Mouse (Mus musculus) v-Abl transformed pro-B cells (cell line): Measurements from ENCODE around the gene Dhx57.
"Not testable (repeated sequence)": the region's sequence is repeated elsewhere in the genome, so short reads cannot be mapped to it uniquely, and the experiment has no call there.

ENCODE experiments used
- in situ Hi-C, 2 experiments: fragments of 400-800 bp; cut with MboI; formaldehyde crosslinking; loops; one replicate each; pipeline ENCODE4 v1.15.1; 2025; ENCODE audit not compliant: unreplicated experiment in 2 of 2

Gene Dhx57

DNA sequence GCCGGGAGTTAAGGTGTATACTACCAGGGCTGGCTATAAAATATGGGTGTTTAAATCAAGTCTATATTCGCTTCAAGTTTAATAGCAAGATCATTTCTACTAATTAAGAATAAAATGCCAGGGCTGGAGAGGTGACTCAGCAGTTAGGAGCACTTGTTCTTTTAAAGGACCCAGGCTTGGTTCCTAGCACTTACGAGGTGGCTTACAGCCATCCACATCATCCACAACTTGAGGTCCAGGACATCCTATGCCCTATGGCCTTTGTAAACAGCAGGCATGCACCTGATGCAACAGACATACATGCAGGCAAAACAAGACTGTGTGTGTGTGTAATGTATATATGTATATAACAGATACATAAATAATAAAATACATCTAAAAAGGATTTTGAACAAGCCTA is 22.1 kb downstream of the Dhx57 start:
- in situ Hi-C loops, result no loop called here

GRCm38 (mm10) chr17:80267065-80267464 is 23.2 kb downstream of the Dhx57 start:
- in situ Hi-C loops, result no loop called here

GRCm38 (mm10) chr17:80255208-80255607 is 35.1 kb downstream of the Dhx57 start:
- in situ Hi-C loops, result no loop called here

DNA sequence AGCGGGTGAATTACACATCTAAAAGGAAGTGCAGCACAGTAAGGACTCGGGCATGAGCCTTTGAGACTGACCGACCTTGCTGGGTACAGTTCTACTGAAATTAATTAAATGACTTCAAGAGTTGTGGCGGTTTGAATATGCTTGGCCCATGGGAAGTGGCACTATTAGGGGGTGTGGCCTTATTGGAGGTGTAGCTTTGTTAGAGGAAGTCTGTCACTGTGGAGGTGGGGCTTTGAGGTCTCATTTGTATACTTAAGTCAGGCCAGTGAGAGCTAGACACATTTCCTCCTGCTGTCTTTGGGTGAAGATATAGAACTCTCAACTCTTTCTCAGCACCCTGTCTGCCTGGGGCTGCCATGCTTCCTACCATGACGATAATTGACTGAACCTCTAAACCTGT is 35.9 kb downstream of the Dhx57 start:
- in situ Hi-C loops, result no loop called here

DNA sequence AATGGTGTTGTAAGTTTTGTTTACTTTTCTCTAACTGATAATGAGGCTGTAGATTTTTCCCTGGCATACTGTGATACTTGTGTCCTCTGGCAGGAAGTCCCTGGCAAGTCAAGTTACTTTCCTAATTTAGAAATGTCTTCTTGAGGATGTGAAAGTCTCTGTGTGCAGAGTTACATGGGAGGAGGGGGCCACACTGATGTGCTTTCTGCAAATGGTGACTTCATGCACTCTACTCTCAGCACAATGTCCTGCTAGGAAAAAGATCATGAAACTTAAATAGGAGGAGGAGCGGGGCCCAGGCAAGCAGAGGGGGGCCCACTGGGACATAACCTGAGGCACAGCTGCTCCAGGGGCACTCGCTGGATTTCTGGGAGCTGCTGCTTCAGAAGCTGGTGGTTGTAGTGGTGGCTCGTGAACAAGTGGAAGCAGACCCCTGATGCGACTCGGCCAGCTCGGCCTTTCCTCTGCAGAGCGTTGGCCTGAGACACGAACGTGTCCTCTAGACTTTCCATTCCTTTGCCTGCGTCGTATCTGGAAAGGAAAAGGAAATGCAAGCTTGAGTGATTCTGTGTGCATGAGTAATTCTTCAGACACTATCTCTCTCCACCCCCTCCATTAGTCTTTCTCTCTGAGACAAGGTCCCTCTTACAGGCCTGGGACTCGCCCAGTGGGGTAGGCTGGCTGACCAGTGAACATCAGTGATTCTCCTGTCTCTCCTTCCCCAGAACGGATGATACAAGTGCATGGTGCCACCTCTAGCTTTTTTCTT is 37.3 kb downstream of the Dhx57 start:
- in situ Hi-C loops, result no loop called here

DNA sequence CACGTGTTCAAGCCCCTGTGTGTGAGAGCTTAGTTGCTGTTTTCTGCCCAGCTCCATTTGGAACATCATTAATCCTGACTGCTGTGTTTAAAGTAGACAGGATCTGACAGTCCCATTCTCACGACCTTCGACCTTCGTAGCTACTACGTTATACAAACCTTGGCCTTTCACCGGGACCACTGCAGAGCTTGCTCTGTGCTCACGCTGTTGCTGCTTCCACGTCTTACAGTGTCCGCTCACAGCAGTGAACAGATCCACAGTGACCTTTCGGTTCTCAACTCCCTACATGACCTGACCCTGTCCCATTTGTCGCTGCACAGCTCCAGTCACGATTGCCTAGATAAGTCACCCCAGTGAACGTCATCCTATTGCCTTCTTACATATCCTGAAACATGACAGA is 47.2 kb downstream of the Dhx57 start:
- in situ Hi-C loops, result no loop called here

DNA sequence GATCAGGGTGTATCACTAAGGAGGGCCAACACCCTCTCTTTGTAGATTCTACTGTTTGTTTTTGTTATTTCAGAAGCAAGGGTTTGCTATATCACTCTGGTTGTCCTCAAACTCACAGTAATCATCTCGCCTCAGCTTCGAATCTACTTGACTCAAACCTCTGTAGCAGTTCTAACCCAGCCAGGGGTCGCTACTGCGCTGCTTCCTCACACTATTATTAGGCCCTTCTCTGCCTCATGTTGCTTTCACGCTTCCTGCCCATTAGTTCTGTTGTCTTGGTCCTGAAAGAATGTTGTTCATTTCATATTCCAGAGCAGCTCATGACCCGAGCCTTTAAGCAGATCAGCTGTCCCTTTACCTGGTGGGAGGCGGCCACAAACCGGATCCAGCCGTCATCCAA is 48.7 kb downstream of the Dhx57 start:
- in situ Hi-C loops, result no loop called here

DNA sequence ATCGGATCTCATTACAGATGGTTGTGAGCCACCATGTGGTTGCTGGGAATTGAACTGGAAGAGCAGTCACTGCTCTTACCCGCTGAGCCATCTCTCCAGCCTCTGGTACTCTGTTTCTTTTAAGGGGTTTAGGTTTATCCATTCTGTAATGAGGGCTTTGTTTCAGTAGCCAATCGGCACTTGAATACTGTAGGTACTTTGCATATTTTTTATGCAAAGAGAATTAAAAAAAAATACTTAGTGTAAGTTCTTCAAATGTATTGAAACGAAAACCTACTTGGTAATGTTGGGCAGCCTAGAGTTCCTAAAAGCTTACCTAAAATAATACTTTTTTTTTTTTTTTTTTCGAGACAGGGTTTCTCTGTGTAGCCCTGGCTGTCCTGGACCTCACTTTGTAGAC is 52.8 kb downstream of the Dhx57 start:
- in situ Hi-C loops, result no loop called here

- in situ Hi-C loops, result no loop called here
These were observed 53.5 kb downstream of the Dhx57 start for GRCm38 (mm10) chr17:80236805-80237204.

DNA sequence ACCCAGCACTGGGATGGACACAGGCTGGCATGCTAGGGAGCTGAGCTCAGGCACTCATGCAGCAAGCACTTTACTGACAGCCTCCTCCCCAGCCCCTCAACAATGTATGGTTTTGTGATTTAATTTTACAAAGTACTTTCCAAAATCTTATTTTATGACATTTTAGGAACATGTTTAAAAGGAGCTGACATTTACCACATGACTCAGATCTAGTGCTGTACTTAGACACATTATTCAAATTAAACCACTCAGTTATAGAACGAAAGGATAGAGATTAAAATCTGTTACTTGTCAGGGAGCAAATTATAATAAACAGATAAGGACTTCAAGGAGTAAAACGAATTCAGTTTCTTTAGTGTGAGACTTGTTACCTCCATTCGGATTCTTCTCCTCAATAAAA is 54.8 kb downstream of the Dhx57 start:
- in situ Hi-C loops, result no loop called here

GRCm38 (mm10) chr17:80234376-80234775 is 55.9 kb downstream of the Dhx57 start:
- in situ Hi-C loops, result no loop called here

DNA sequence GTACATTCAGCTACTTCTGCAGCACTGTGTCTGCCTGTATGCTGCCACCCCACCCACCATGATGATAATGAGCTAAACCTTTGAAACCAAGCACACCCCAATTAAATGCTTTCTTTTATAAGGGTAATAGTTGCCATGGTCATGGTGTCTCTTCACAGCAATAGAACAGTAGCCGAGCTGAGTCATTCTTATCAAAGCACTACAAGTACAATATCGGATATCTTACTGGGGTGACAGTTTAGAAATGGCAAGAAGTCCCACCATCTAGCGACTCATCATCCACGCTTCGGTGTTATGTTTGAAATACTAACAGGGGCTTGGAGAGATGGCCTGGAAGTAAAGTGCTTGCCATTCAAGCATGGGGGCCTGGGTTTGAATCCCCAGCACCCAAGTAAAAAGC is 56.4 kb downstream of the Dhx57 start:
- in situ Hi-C loops, result no loop called here

GRCm38 (mm10) chr17:80229396-80229795 is 60.9 kb downstream of the Dhx57 start:
- in situ Hi-C loops, result no loop called here

GRCm38 (mm10) chr17:80225142-80225541 is 65.1 kb downstream of the Dhx57 start:
- in situ Hi-C loops, result not testable (repeated sequence)

DNA sequence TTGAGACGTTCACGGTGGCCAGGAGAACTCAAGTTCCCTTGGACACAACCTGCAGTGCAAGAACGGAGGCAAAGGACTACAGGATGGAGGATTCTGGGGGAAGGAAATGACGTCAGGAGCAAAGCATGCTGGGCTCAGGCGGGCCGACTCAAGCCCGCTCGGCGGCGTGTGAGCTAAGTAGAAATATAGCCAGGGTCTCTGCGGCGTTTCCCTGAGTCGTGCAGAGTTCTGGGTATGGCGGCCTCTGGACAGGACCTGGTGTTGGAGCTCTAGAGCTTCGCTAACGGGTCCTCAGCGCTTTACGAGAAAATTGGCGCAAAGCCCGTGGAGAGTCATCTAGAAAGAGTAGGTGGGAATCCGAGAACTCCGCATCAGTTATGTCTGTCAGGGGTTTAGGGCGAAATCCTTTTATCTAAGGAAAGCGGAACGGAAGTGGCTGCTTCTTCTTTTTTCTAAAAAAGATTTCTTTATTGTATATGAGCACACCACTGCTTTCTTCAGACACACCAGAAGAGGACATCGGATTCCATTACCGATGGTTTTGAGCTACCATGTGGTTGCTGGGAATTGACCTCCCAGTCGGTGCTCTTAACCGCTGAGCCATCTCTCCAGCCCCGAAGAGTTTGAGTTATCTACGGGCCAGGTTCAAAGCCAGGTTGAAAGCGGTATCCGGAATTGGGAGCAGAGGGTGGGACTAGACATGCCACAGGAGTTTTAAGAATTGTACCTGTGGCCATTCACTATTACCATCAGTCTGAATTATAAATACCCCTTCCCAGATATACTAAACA is 65.8 kb downstream of the Dhx57 start, which contains the start of gene Gemin6:
Gemin6 (plus strand) TSS at position 116 of the 791 bp plus-strand sequence.
- in situ Hi-C loops, result loop anchor here (25.0 kb wide), 2 partner anchors 862 to 1212 kb away; partner anchors contain the start of genes Cdc42ep3 (in 1 of the 2) and Prkd3 (in 1 of the 2)

GRCm38 (mm10) chr17:80223829-80224228 is 66.4 kb downstream of the Dhx57 start:
- in situ Hi-C loops, result loop anchor here (25.0 kb wide), 2 partner anchors 862 to 1212 kb away; partner anchors contain the start of genes Cdc42ep3 (in 1 of the 2) and Prkd3 (in 1 of the 2)

GRCm38 (mm10) chr17:80221890-80222628 is 68.2 kb downstream of the Dhx57 start:
- in situ Hi-C loops, result loop anchor here (25.0 kb wide), 2 partner anchors 860 to 1210 kb away; partner anchors contain the start of genes Cdc42ep3 (in 1 of the 2) and Prkd3 (in 1 of the 2)

DNA sequence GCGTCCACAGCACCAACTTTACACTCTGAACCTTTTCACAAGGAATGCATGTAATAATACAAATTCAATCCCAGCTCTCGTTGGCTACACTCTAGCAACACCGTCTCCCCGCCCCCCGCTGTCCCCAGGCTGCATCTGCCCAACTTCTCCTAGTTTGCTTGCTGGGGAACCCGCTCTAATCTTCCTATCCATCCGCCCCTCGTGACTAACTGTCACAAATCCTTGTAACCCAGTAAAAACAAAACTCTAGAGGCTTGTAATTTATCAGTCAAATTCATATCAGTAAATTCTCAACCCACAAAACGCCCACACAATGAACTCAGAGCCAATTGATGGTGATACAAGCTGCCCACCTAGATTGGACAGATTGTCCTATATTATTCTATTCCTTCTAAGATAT is 69.1 kb downstream of the Dhx57 start:
- in situ Hi-C loops, result loop anchor here (25.0 kb wide), 2 partner anchors 859 to 1209 kb away; partner anchors contain the start of genes Cdc42ep3 (in 1 of the 2) and Prkd3 (in 1 of the 2)

- in situ Hi-C loops, result loop anchor here (25.0 kb wide), 2 partner anchors 858 to 1208 kb away; partner anchors contain the start of genes Cdc42ep3 (in 1 of the 2) and Prkd3 (in 1 of the 2)
These were observed 70.1 kb downstream of the Dhx57 start for GRCm38 (mm10) chr17:80220131-80220530.

DNA sequence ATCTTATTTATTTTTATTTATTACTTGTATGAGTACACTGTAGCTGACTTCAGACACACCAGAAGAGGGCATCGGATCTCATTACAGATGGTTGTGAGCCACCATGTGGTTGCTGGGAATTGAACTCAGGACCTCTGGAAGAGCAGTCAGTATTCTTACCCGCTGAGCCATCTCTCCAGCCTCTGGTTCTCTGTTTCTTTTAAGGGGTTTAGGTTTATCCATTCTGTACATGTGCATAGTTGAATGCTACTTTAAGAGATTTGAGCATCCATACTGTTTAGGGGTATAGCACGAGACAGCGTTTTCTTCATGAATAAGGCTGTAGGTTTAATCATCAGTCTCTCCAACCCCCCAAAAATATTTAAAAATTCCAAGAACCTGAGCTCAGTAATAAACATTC is 76.3 kb downstream of the Dhx57 start:
- in situ Hi-C loops, result loop anchor here (25.0 kb wide), 2 partner anchors 852 to 1202 kb away; partner anchors contain the start of genes Cdc42ep3 (in 1 of the 2) and Prkd3 (in 1 of the 2)
